Mouse (Mus musculus) embryo, embryonic 10 days (tissue): ENCODE measurements at regions not wholly inside any gene's neighbourhood (a gene's known extent, or its start where the extent isn't known, plus 50 kb on each side); places are given as distances from the start of the nearest gene placed in this dataset.
A peak's percentile ranks its signal among the peaks of the same experiment; 100 is the strongest.

ENCODE experiments used
- DNase-seq: peaks from one replicate; pipeline ENCODE4 v3.0.0-alpha.2; 2015; ENCODE audit warnings: low spot score

DNA sequence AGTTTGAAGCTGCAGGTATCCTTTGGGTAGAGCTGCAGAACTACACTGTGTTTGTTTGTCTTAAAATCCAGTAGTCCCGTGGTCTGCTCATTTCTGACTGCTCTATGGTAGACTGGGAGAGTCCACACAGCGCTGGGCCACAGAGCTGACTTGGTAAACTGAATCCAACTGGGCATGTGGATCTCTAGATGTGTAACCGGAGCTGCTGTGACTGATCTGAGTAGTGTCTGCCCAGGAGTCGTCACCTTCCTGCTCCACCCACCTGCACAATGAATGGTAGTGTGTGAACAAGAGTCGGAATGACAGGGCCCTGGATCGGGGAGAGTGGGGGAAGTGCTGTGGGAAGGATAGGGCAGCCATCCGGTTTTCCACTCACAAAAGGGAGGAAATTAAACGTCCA, 87.5 kb upstream of the Fam3c start:
- peak; percentile 48 for DNase-seq

DNA sequence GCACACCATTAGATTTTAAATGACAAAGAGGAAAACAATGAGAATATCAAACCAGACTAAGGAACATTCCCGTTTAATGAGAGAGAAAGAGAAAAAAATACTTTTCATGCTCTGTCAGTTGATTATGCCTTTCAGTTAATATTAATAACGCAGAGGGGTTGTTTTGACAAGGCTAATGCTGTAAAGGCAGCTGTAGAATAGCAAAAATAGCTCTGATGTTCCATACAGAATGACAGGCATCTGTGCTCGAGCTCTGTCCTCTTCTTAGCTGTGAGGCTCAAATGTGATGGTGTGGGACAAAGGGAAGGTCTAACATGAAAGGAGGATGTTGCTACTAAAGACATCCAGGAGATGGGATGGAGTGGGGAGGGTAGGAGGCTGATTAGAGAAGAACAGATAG, 87.1 kb upstream of the Fam3c start:
- no peak for DNase-seq

DNA sequence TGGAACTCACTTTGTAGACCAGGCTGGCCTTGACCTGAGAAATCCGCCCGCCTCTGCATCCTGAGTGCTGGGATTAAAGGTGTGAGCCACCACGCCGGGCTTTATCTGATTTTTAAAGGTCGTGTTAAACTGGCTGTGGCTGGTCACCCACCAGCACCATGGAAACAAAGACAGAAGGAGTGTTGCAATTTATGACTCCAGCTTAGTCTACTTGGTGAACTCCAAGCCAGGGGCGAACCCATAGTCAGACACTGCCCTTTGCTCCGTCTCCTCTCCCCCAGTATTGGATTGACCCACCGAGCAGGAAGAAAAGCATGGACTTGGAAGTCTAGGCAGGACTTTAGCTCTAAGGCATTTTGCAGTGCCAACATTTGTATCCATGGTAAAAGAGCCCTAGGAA, 86.5 kb upstream of the Fam3c start:
- no peak for DNase-seq

DNA sequence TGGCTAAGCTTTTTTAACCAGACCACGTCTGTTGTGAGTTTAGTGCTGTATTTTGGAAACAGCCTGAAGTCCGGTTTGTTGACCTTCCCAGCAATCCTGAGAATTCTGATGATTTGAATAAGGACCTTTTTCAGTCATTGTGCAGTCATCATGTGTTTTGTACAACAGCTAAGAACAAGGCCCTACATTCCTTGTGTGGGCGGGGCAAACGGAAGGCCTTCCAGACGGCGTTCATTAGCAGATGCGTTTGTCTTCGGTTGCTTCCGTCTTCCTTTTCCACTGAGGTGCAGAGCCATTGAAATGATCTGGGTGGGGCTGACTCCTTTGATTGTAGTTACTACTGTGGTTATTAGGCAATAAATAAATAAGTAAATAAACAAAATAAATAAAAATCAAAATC, 83.8 kb upstream of the Fam3c start:
- no peak for DNase-seq

DNA sequence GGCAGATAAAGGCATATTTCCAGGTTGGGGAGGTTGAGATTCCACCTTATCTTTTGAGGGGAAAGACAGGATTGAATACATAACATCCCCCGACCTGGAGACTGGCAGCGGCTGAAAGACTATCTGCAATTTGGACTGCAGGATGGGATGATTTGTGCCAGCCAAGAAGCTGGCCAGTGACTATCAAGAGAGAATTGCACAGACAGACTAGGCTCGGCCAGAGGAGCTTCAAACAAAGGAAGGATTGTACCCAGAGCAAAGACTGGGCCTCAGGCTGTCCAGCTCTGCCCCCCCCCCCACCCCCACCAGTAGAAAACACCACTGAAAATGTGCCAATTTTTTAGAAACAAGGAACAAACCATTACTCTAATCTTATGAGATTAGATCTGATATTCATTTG, 73.0 kb upstream of the Fam3c start:
- no peak for DNase-seq

DNA sequence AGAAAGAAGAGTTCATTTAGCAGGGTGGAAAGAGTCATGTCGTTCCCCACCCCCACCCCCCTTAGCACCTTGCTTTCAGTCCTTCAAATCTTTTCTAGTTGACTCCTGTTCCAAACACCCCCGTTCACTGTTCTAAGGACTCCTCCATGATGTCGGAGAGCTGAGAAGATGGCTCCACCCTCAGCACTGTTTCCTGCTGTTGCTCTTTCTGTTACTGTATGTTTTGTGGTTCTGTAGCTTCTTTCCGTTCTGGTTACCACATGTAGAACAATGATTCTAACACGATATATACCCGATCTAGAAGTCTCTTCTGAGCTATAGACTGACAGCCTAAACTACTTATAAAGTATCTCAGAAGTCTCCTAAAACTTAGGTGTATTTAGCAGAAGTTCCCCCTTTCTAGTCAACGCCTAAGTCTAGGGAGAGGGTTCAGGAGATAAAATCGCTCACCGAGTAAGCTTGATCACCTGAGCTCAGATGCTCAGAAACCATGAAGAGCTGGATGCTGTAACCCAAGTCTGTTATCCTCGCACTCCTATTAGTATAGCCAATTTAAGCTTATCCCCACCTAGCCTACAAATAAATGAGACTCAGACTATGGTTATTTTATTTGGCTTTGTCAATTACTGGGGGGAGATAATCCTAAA, 68.2 kb upstream of the Fam3c start:
- DNase-seq, result no peak

DNA sequence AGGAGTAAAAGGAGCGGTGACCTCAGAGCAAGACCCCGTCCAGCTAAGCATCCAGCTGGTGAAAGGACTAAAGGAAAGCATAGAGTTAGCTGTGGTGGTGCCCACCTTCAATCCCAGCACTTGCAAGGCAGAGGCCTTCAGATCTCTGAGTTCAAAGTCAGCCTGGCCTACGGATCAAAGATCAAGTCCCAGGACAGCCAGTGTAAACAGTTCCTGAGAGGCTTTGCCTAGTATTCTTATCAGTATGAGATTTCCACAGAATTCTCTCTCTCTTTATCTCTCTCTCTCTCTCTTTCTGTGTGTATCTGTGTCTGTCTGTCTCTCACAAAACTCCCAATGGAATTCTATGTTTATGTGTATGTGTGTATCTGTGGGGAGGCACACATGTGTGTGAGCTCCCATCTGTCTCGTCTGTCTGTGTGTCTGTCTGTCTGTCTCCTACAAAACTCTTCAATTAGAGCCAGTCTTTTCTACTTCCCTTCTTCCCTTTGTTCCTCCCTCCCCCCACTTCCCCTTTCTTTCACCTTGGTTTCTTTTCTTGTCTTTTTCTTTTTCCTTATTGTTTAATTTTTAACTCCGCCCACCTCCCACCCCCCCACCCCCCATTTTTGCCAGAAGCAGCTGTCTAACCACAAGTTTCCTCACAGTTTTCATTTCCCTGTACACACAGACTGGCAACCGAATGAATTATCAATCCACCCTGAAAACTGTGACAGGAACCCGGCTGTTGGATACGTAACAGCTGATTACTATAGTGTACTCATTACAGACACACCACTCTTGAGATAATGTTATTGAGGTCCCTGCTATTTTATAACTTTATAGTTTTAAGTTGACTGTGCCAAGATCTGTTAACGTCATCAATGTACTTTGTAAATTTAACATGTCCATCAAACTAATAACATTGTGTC, 67.3 kb upstream of the Fam3c start:
- no peak for DNase-seq

DNA sequence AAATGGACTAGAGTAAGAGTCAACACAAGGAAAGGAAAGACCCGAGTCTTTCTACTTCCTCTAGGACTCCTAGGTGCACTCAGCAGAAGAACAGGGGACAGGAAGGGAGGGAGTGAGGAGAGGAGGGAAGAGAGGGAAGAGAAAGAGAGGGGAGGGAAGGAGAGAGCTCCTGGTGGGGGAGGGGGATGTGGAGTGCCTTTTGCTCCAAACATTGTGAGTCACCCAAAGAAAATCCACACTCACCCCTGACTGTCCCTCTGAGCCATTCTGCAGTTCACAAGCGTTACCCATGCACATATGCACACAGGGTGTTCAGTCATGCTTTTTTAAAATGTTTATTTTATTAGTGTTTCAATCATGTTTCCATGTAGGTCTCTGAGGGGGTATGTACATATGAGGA, 65.5 kb upstream of the Fam3c start:
- DNase-seq, result no peak

DNA sequence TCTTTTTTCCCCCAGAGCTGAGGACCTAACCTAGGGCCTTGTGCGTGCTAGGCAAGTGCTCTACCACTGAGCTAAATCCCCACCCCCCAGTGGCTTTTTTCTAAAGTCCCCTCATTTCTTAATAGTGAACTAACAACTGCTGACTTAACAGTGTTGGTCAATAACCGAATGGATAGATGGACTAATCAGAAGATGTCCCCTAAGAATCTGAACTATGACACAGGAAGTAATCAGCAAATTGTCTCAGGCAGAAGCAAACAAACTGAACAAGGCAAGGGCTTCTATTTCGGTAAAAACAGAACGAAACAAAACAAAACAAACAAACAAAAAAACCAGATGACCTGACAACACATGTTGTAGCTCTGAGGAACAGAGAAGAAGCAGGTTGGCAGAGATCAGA, 62.2 kb upstream of the Fam3c start:
- no peak for DNase-seq

DNA sequence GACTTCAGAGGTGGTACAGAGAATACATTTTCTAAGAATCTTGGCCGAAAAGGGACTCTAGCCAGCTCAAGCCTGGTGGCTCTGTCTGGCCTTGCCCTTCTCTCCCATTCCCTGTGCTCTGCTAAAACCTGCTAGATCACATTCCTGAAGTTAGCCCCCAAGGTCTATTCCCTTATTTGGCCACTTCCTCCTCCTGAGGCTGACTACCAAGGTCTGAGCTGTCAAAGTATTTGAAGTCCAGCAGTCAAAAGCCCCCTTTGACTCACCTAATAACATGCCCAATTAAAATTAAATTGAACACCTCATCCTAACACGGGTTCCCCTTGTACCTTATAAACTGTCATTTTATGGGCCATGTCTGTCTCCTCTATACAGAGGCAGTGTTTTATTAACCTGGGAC, 61.1 kb upstream of the Fam3c start:
- DNase-seq, result peak; percentile 40

DNA sequence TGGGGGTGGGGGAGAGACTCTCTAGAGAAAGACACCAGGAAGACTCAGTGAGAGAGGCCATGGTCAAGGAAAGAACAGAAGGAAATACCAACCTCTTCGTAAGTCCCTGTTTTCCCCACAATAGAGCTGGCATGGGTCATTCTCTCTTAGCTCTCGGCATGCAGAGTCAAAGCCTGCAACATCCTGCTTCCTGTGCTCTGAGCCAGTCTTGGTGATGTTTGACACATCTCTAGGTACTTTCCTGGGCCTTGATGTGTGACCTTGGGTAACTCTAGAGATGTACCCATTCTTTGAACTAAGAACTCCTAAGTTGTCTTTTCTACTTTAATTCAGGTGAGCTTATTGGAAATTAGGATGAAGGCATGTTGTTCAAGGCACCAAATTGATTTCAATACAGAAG, 55.8 kb upstream of the Fam3c start:
- no peak for DNase-seq

DNA sequence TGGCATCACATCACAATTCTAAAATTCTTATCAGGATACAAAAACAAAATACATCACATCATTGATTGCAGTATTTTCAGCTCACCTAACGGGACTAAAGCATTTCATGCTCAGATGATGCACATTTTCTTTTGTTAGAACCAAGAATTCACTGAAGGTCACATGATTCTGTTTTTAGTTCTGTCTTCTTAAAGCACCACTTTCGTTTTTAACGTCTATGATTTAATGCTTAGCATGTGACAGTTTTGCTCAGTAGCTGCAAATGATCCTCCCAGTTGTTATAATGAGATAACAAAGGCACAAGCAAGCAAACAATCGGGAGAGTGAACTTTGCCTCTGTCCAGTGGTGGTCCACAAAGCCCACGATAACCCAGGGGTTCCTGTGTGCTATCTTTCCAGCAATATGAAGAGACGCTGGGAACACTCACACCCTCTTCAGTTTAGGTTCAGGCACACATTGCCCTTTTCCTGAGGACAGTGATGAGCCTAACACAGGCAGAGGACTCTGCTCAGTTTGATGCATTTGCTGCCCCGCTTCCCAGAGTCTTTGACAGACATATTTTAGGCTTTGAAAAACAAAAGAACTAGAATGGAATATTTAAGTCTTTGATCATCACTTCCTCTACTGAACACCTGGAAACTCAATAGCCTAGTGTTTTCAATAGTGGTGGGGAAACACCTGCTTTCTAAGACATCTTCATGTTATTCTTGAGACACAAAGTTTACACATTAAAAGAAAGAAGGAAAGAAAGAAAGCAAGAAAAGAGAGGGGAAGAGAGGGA, 53.0 kb upstream of the Fam3c start:
- no peak for DNase-seq
